Mouse (Mus musculus) cortical plate, adult 2 months (tissue): ENCODE results near the gene Aldh1a1.

ENCODE experiments used
- CTCF ChIP-seq: fragments of 200-500 bp; IDR thresholded peaks from 2 replicates; pipeline ENCODE4 v1.5.1; 2011; ENCODE audit warnings: mild to moderate bottlenecking, control low read depth, low read length; ENCODE audit not compliant: insufficient read depth; ENCODE audit errors: extremely low read depth
- POLR2A ChIP-seq: fragments of 200-500 bp; IDR thresholded peaks from 2 replicates; pipeline ENCODE4 v1.6.1; 2011; ENCODE audit warnings: mild to moderate bottlenecking, low read length, control low read depth; ENCODE audit not compliant: insufficient read depth; ENCODE audit errors: extremely low read depth

- no peak for TF ChIP-seq CTCF
- no peak for TF ChIP-seq POLR2A
These were observed 130.9 kb downstream of the Aldh1a1 start for GRCm38 (mm10) chr19:20623416-20623815.
